Mouse (Mus musculus): ENCODE measurements at regions not wholly inside any gene's neighbourhood (a gene's known extent, or its start where the extent isn't known, plus 50 kb on each side); places are given as distances from the start of the nearest gene placed in this dataset.

GRCm38 (mm10) chr8:88022776-88023385 is 63.5 kb upstream of the Zfp423 start:
- ATAC-seq (ENCODE audit: insufficient number of reproducible peaks, low FRiP score), result no peak
- H3K9ac ChIP-seq, result no peak overlapping the region
- no peak overlapping the region for H3K4me3 ChIP-seq
- no peak overlapping the region for H3K27ac ChIP-seq (ENCODE audit: poor library complexity, severe bottlenecking)
- no peaks in the 10 kb centered on the region for H3K27me3 ChIP-seq (replicated peaks)
- H3K36me3 ChIP-seq, result no peaks in the 10 kb centered on the region
- peaks cover 6% of the 10 kb centered on the region for H3K9me3 ChIP-seq (replicated peaks)
- H3K4me1 ChIP-seq (replicated peaks), result no peaks in the 10 kb centered on the region
- H3K4me2 ChIP-seq, result no peak overlapping the region
- 76% methylated on average over 16 of the region's 16 CpGs for WGBS

- no peaks in the 10 kb centered on the region for H3K4me1 ChIP-seq (replicated peaks)
- no peak overlapping the region for H3K4me2 ChIP-seq
- ATAC-seq (ENCODE audit: insufficient number of reproducible peaks, low FRiP score), result no peak
- H3K4me3 ChIP-seq, result no peak overlapping the region
- no peaks in the 10 kb centered on the region for H3K36me3 ChIP-seq
- H3K27me3 ChIP-seq (replicated peaks), result 0 out of 2 replicates have a peak, but pooled peaks cover 2% of the 10 kb centered on the region
- no peak overlapping the region for H3K9ac ChIP-seq
- H3K27ac ChIP-seq (ENCODE audit: poor library complexity, severe bottlenecking), result no peak overlapping the region
- H3K9me3 ChIP-seq (replicated peaks), result peaks cover 6% of the 10 kb centered on the region
- 76% methylated on average over 17 of the region's 17 CpGs for WGBS
Observed at GRCm38 (mm10) chr8:88019243-88020115, 60.1 kb upstream of the Zfp423 start.

- Histone ChIP-seq H3K4me3 (no peak overlapping the region), H3K4me2 (no peak overlapping the region), H3K9me3 (replicated peaks) (peaks cover 6% of the 10 kb centered on the region), H3K27me3 (replicated peaks) (0 out of 2 replicates have a peak, but pooled peaks cover 5% of the 10 kb centered on the region), H3K4me1 (replicated peaks) (no peaks in the 10 kb centered on the region), H3K9ac (no peak overlapping the region), H3K27ac (ENCODE audit: poor library complexity, severe bottlenecking) (no peak overlapping the region), H3K36me3 (no peaks in the 10 kb centered on the region)
- WGBS, result 88% methylated on average over 4 of the region's 4 CpGs
- ATAC-seq (ENCODE audit: insufficient number of reproducible peaks, low FRiP score), result no peak
Observed at GRCm38 (mm10) chr8:88018494-88018893, 59.1 kb upstream of the Zfp423 start.

GRCm38 (mm10) chr8:88012177-88012825 is 52.9 kb upstream of the Zfp423 start:
- H3K9me3 ChIP-seq (replicated peaks), result 0 out of 2 replicates have a peak, but pooled peaks cover 2% of the 10 kb centered on the region
- peaks cover 12% of the 10 kb centered on the region for H3K4me1 ChIP-seq (replicated peaks)
- H3K9ac ChIP-seq, result no peak overlapping the region
- H3K4me2 ChIP-seq, result no peak overlapping the region
- ATAC-seq (ENCODE audit: insufficient number of reproducible peaks, low FRiP score), result no peak
- no peaks in the 10 kb centered on the region for H3K36me3 ChIP-seq
- 0 out of 2 replicates have a peak, but pooled peaks cover 5% of the 10 kb centered on the region for H3K27me3 ChIP-seq (replicated peaks)
- no peak overlapping the region for H3K27ac ChIP-seq (ENCODE audit: poor library complexity, severe bottlenecking)
- no peak overlapping the region for H3K4me3 ChIP-seq
- WGBS, result 67% methylated on average over 15 of the region's 15 CpGs

- peaks cover 12% of the 10 kb centered on the region for H3K4me1 ChIP-seq (replicated peaks)
- 0 out of 2 replicates have a peak, but pooled peaks cover 3% of the 10 kb centered on the region for H3K9me3 ChIP-seq (replicated peaks)
- H3K36me3 ChIP-seq, result no peaks in the 10 kb centered on the region
- no peak overlapping the region for H3K9ac ChIP-seq
- peak overlapping the region; percentile 57 for H3K27ac ChIP-seq (ENCODE audit: poor library complexity, severe bottlenecking)
- H3K4me2 ChIP-seq, result no peak overlapping the region
- 0 out of 2 replicates have a peak, but pooled peaks cover 5% of the 10 kb centered on the region for H3K27me3 ChIP-seq (replicated peaks)
- peak; percentile 67 for ATAC-seq (ENCODE audit: insufficient number of reproducible peaks, low FRiP score)
- H3K4me3 ChIP-seq, result no peak overlapping the region
- 27% methylated on average over 3 of the region's 3 CpGs for WGBS
Observed at GRCm38 (mm10) chr8:88010566-88010965, 51.2 kb upstream of the Zfp423 start.

- no peak overlapping the region for H3K9ac ChIP-seq
- 0 out of 2 replicates have a peak, but pooled peaks cover 3% of the 10 kb centered on the region for H3K9me3 ChIP-seq (replicated peaks)
- no peaks in the 10 kb centered on the region for H3K36me3 ChIP-seq
- ATAC-seq (ENCODE audit: insufficient number of reproducible peaks, low FRiP score), result peak; percentile 52; the same call in 1 of the 2 replicates
- H3K27me3 ChIP-seq (replicated peaks), result 0 out of 2 replicates have a peak, but pooled peaks cover 5% of the 10 kb centered on the region
- peaks cover 12% of the 10 kb centered on the region for H3K4me1 ChIP-seq (replicated peaks)
- H3K27ac ChIP-seq (ENCODE audit: poor library complexity, severe bottlenecking), result peak overlapping the region; percentile 57
- no peak overlapping the region for H3K4me2 ChIP-seq
- WGBS, result 44% methylated on average over 3 of the region's 3 CpGs
- H3K4me3 ChIP-seq, result no peak overlapping the region
Observed at GRCm38 (mm10) chr8:88009878-88010277, 50.5 kb upstream of the Zfp423 start.
